Mouse (Mus musculus) lung, postnatal 0 days (tissue): Measurements from ENCODE around the gene Lrrc40. TPM values are rescaled to one million over a fixed set of nuclear protein-coding genes. Genes with fewer than 3 reads are reported as not detected.

ENCODE experiments used
- ATAC-seq: fragments of 200-750 bp; cut with Nextera tagmentation; 2 replicates; pipeline ENCODE4 v1.8.0; 2017; ENCODE audit warnings: moderate library complexity
- DNase-seq: peaks from one replicate; pipeline ENCODE4 v3.0.0-alpha.2; 2016; ENCODE audit warnings: low spot score
- H3K27ac ChIP-seq: fragments of 300-500 bp; sonication (generic); 2 replicates; pipeline ENCODE4 v1.5.1; 2014; ENCODE audit warnings: antibody characterized with exemption, mild to moderate bottlenecking, low read length, mixed read lengths
- H3K27me3 ChIP-seq: fragments of 300-500 bp; sonication (generic); replicated peaks from 2 replicates; pipeline ENCODE4 v1.6.1; 2014; ENCODE audit warnings: low read length, mixed read lengths; ENCODE audit not compliant: insufficient read depth
- H3K36me3 ChIP-seq: fragments of 300-500 bp; sonication (generic); 2 replicates; pipeline ENCODE4 v1.6.1; 2014; ENCODE audit warnings: low read length, mixed read lengths; ENCODE audit not compliant: insufficient read depth
- H3K4me1 ChIP-seq: fragments of 300-500 bp; sonication (generic); 2 replicates; pipeline ENCODE4 v1.6.1; 2014; ENCODE audit warnings: antibody characterized with exemption, low read depth, low read length, mixed read lengths; ENCODE audit not compliant: insufficient read depth
- H3K4me2 ChIP-seq: fragments of 300-500 bp; sonication (generic); replicated peaks from 2 replicates; pipeline ENCODE4 v1.6.1; 2014; ENCODE audit warnings: low read depth, mild to moderate bottlenecking, low read length, moderate library complexity, mixed read lengths
- H3K4me3 ChIP-seq: fragments of 300-500 bp; sonication (generic); 2 replicates; pipeline ENCODE4 v1.5.1; 2014; ENCODE audit warnings: low read depth, low read length
- H3K9ac ChIP-seq: fragments of 300-500 bp; sonication (generic); replicated peaks from 2 replicates; pipeline ENCODE4 v1.6.1; 2014; ENCODE audit warnings: low read depth, mild to moderate bottlenecking
- H3K9me3 ChIP-seq: fragments of 300-500 bp; sonication (generic); 2 replicates; pipeline ENCODE4 v1.6.1; 2016; ENCODE audit warnings: low read length, mixed read lengths
- CTCF ChIP-seq: IDR thresholded peaks from 2 replicates; pipeline ENCODE4 v1.5.1; 2016; ENCODE audit warnings: antibody characterized with exemption, mild to moderate bottlenecking
- EP300 ChIP-seq: IDR thresholded peaks from 2 replicates; pipeline ENCODE4 v1.6.1; 2016; ENCODE audit warnings: antibody characterized with exemption, mild to moderate bottlenecking, control low read depth
- WGBS: fragments of 180-500 bp; shearing (Covaris S2); extraction: QIAGEN DNeasy Blood & Tissue Kit; methylation state at CpG from one replicate; pipeline ENCODE4 v1.1.7; 2014; 5-methylcytosine and 5-hydroxymethylcytosine counted together
- polyA plus RNA-seq: library from polyadenylated mRNA; unstranded; fragments of >200 nt; fragmentation: Nextera tagmentation; extraction: Ambion mirVana; gene quantifications from 2 replicates; pipeline ENCODE4 v1.2.1, GENCODE M21; 2015

Lrrc40 gene
- 15.1 and 16.5 TPM in 2 replicates for polyA plus RNA-seq

GRCm38 (mm10) chr3:158036329-158036988 is at the start of gene Lrrc40, which contains the start of gene Srsf11:
Gene Lrrc40, plus strand, starts transcription at chr3:158036662.
Gene Srsf11, minus strand, starts transcription at chr3:158036639.
- WGBS = under 1% methylated on average over 54 of the region's 55 CpGs
- peak within 1 kb of the TSS; percentile 92 for H3K4me3 ChIP-seq
- H3K9ac ChIP-seq = peak within 1 kb of the TSS; percentile 95
- H3K36me3 ChIP-seq = no peaks in the 10 kb centered on the region
- peak within 1 kb of the TSS; percentile 96 for H3K27ac ChIP-seq
- peak within 1 kb of the TSS; percentile 83 for H3K4me2 ChIP-seq
- TF ChIP-seq CTCF = no peak
- no peak for TF ChIP-seq EP300
- H3K27me3 ChIP-seq = no peaks in the 10 kb centered on the region
- peak; percentile 98 for DNase-seq
- peak; percentile 96 for ATAC-seq
- H3K9me3 ChIP-seq = no peaks in the 10 kb centered on the region
- H3K4me1 ChIP-seq = no peaks in the 10 kb centered on the region; the same call in 1 of the 2 replicates

- no peaks in the 10 kb centered on the region for H3K27me3 ChIP-seq
- DNase-seq (no peak), ATAC-seq (no peak)
- no peak overlapping the region for H3K4me2 ChIP-seq
- no peak overlapping the region for H3K9ac ChIP-seq
- H3K4me3 ChIP-seq = no peak overlapping the region
- H3K9me3 ChIP-seq = no peaks in the 10 kb centered on the region
- TF ChIP-seq CTCF (no peak), EP300 (no peak)
- H3K36me3 ChIP-seq = no peaks in the 10 kb centered on the region
- H3K4me1 ChIP-seq = no peaks in the 10 kb centered on the region
- no peak overlapping the region for H3K27ac ChIP-seq
Measured at GRCm38 (mm10) chr3:157993322-157993721, 43.1 kb upstream of the Lrrc40 start.

GRCm38 (mm10) chr3:157995726-157996125 is 40.7 kb upstream of the Lrrc40 start:
- Histone ChIP-seq H3K9me3 (no peaks in the 10 kb centered on the region), H3K36me3 (no peaks in the 10 kb centered on the region), H3K9ac (no peak overlapping the region), H3K27me3 (no peaks in the 10 kb centered on the region), H3K27ac (no peak overlapping the region), H3K4me1 (no peaks in the 10 kb centered on the region), H3K4me3 (no peak overlapping the region), H3K4me2 (no peak overlapping the region)
- TF ChIP-seq CTCF (no peak), EP300 (no peak)
- ATAC-seq (no peak), DNase-seq (no peak)
- WGBS = 92% methylated on average over 2 of the region's 2 CpGs

GRCm38 (mm10) chr3:157998742-157999369 is 37.6 kb upstream of the Lrrc40 start:
- Histone ChIP-seq H3K27ac (no peak overlapping the region), H3K9me3 (no peaks in the 10 kb centered on the region), H3K36me3 (peaks cover 9% of the 10 kb centered on the region; the same call in 1 of the 2 replicates), H3K4me3 (no peak overlapping the region), H3K4me1 (no peaks in the 10 kb centered on the region), H3K9ac (no peak overlapping the region), H3K27me3 (no peaks in the 10 kb centered on the region), H3K4me2 (no peak overlapping the region)
- no peak for TF ChIP-seq CTCF
- TF ChIP-seq EP300 = no peak
- 57% methylated on average over 1 of the region's 1 CpGs for WGBS
- DNase-seq = no peak
- ATAC-seq = no peak

GRCm38 (mm10) chr3:158008647-158009046 is 27.8 kb upstream of the Lrrc40 start:
- WGBS = 74% methylated on average over 1 of the region's 1 CpGs
- no peak for ATAC-seq
- peaks cover 35% of the 10 kb centered on the region for H3K36me3 ChIP-seq

GRCm38 (mm10) chr3:158009762-158010320 is 26.6 kb upstream of the Lrrc40 start:
- Histone ChIP-seq H3K4me2 (no peak overlapping the region), H3K4me3 (no peak overlapping the region), H3K9me3 (no peaks in the 10 kb centered on the region), H3K27ac (no peak overlapping the region), H3K9ac (no peak overlapping the region), H3K4me1 (no peaks in the 10 kb centered on the region), H3K36me3 (peaks cover 28% of the 10 kb centered on the region; the same call in 1 of the 2 replicates), H3K27me3 (no peaks in the 10 kb centered on the region)
- WGBS = 43% methylated on average over 1 of the region's 1 CpGs
- TF ChIP-seq EP300 (no peak), CTCF (no peak)
- DNase-seq = no peak
- ATAC-seq = no peak

More at GRCm38 (mm10) chr3:158008647-158009046, 27.8 kb upstream of the Lrrc40 start:
- no peaks in the 10 kb centered on the region for H3K27me3 ChIP-seq
- H3K4me3 ChIP-seq = no peak overlapping the region
- DNase-seq = no peak
- H3K27ac ChIP-seq = no peak overlapping the region
- H3K4me1 ChIP-seq = no peaks in the 10 kb centered on the region
- no peak overlapping the region for H3K9ac ChIP-seq
- no peaks in the 10 kb centered on the region for H3K9me3 ChIP-seq
- no peak overlapping the region for H3K4me2 ChIP-seq
- TF ChIP-seq EP300 (no peak), CTCF (no peak)
